Mouse (Mus musculus) midbrain, embryonic 13.5 days (tissue): ENCODE results near the gene Enox1. TPM values are rescaled to one million over a fixed set of nuclear protein-coding genes. Genes with fewer than 3 reads are reported as not detected.
A peak's percentile ranks its signal among the peaks of the same experiment; 100 is the strongest.

ENCODE experiments used
- ATAC-seq: fragments of 200-750 bp; cut with Nextera tagmentation; 2 replicates; pipeline ENCODE4 v1.8.0; 2017; ENCODE audit warnings: mild to moderate bottlenecking, moderate TSS enrichment, moderate library complexity
- H3K27ac ChIP-seq: fragments of 300-500 bp; sonication (generic); 2 replicates; pipeline ENCODE4 v1.5.1; 2015; ENCODE audit warnings: inconsistent platforms, mild to moderate bottlenecking, moderate library complexity
- H3K27me3 ChIP-seq: fragments of 300-500 bp; sonication (generic); 2 replicates; pipeline ENCODE4 v1.6.1; 2015; ENCODE audit warnings: mild to moderate bottlenecking, inconsistent platforms
- H3K36me3 ChIP-seq: fragments of 300-500 bp; sonication (generic); 2 replicates; pipeline ENCODE4 v1.6.1; 2015; ENCODE audit warnings: mild to moderate bottlenecking, inconsistent platforms
- H3K4me1 ChIP-seq: fragments of 300-500 bp; sonication (generic); replicated peaks from 2 replicates; pipeline ENCODE4 v1.6.1; 2015; ENCODE audit warnings: inconsistent platforms
- H3K4me2 ChIP-seq: fragments of 300-500 bp; sonication (generic); replicated peaks from 2 replicates; pipeline ENCODE4 v1.6.1; 2015; ENCODE audit warnings: moderate library complexity, mild to moderate bottlenecking, inconsistent platforms
- H3K4me3 ChIP-seq: fragments of 300-500 bp; sonication (generic); replicated peaks from 2 replicates; pipeline ENCODE4 v1.5.1; 2015; ENCODE audit warnings: mild to moderate bottlenecking, inconsistent platforms
- H3K9ac ChIP-seq: fragments of 300-500 bp; sonication (generic); replicated peaks from 2 replicates; pipeline ENCODE4 v1.6.1; 2015; ENCODE audit warnings: mild to moderate bottlenecking, inconsistent platforms
- H3K9me3 ChIP-seq: fragments of 300-500 bp; sonication (generic); 2 replicates; pipeline ENCODE4 v1.6.1; 2016; ENCODE audit warnings: mild to moderate bottlenecking, inconsistent platforms
- WGBS: fragments of 180-500 bp; shearing (Covaris S2); methylation state at CpG from one replicate; pipeline ENCODE4 v1.1.7; 2015; 5-methylcytosine and 5-hydroxymethylcytosine counted together
- polyA plus RNA-seq: library from polyadenylated mRNA; unstranded; fragments of >200 nt; fragmentation: Nextera tagmentation; extraction: Ambion mirVana; gene quantifications from 2 replicates; pipeline ENCODE4 v1.2.1, GENCODE M21; 2015

Enox1 gene
- polyA plus RNA-seq, 1 experiment from 2014 or later, result 44.0 TPM

DNA sequence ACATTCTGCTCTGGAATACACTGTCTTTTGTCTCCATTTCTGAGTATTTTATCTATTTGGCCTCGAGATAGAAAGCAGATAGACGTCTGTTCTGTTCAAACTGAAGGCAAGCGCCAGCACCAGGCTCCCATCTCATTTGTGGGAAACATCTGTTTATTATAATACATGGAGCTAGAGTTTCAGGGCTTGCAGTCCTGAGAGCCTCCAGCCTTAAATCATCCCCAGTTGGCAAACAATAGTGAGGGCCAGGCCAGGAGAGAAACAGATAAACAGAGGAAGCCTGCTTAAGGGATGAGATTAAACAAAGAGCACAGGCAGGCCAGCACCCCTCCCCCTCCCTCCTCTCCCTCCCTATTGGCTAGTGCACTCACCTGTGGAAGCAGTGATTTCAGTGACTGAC lies 417.9 kb downstream of the Enox1 start:
- ATAC-seq, result peak; percentile 24; the same call in 1 of the 2 replicates
- no peak overlapping the region for H3K4me3 ChIP-seq
- 22% methylated on average over 3 of the region's 3 CpGs for WGBS
- no peak overlapping the region for H3K4me2 ChIP-seq
- H3K4me1 ChIP-seq, result peaks cover 24% of the 10 kb centered on the region
- no peaks in the 10 kb centered on the region for H3K27me3 ChIP-seq
- peak overlapping the region; percentile 74 for H3K27ac ChIP-seq
- no peak overlapping the region for H3K9ac ChIP-seq
- no peaks in the 10 kb centered on the region for H3K9me3 ChIP-seq
- no peaks in the 10 kb centered on the region for H3K36me3 ChIP-seq

DNA sequence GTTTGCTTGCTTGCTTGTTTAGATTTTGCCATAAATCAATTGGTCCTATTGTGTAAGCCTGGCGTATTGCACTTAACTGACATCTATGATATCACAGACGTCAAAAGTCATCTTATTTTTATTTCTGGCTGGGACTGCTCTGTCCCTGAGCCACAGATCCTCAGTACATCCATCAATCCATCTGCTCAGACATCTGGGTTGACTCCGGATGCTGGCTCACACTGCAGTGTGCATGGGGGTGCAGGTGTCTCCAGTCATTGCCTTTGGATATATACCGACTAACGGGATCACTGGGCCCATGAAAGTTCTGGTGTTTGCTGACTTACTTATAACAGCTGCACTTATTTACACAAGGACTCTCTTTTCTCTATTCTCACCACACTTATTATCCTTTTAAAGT lies 419.8 kb downstream of the Enox1 start:
- Histone ChIP-seq H3K9me3 (no peaks in the 10 kb centered on the region), H3K27ac (no peak overlapping the region), H3K36me3 (no peaks in the 10 kb centered on the region), H3K4me2 (no peak overlapping the region), H3K4me3 (no peak overlapping the region), H3K27me3 (no peaks in the 10 kb centered on the region), H3K4me1 (peaks cover 35% of the 10 kb centered on the region), H3K9ac (no peak overlapping the region)
- no peak for ATAC-seq
- 81% methylated on average over 5 of the region's 5 CpGs for WGBS

DNA sequence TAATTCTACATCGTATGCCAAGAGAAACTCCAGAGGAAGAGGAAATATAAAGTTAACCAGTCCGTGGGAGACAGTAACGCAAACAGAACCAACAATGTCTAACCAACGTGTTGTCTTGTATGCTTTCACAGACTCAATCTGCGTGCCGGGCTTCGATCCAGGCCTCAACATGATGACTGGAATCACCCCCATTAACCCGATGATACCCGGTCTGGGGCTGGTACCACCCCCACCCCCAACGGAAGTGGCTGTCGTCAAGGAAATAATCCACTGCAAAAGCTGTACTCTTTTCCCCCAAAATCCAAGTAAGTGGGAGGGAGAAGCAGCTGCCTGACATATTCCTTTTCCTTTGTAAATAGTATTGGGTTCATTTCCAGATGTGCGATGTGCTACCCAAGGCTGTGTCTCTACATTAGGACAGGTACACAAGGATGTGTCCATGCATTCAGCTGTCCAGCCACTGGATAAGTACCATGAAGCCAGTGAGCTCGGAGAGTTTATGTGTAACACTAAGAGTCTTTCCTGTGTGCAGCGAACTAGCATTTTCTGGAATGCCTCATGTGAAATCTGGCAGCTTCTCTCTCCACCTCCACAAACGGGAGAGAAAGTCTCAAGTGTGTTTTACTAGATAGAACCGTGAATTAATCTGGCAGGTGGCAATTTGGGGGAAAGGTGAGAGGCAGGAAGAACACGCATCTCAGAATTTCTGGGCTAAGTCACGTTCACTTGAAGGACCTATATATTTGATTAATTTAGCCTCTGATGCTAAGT lies 421.1 kb downstream of the Enox1 start:
- Histone ChIP-seq H3K4me3 (no peak overlapping the region), H3K4me1 (peaks cover 44% of the 10 kb centered on the region), H3K4me2 (no peak overlapping the region), H3K9ac (no peak overlapping the region), H3K36me3 (no peaks in the 10 kb centered on the region), H3K27me3 (no peaks in the 10 kb centered on the region), H3K27ac (no peak overlapping the region), H3K9me3 (no peaks in the 10 kb centered on the region)
- 85% methylated on average over 18 of the region's 18 CpGs for WGBS
- no peak for ATAC-seq

DNA sequence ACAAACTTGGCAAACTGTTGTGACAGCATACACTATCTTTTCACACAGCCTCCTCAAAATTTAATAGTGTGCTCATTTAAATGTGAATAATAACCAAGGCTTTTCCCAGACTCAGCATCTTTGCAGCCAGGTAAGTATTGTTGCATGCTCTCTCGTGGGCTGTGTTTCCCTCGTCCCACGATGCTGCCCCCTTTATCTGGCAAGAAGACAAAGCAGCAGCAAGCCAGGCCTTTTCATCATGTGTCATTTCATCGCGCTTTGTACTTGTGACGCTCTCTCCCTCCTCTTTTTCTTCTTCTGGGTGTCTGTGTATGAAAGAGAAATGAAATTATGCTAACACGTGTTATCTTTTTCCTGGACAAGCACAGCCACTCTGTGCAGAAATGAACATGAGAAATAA lies 421.8 kb downstream of the Enox1 start:
- Histone ChIP-seq H3K4me3 (no peak overlapping the region), H3K9ac (no peak overlapping the region), H3K36me3 (no peaks in the 10 kb centered on the region), H3K4me2 (no peak overlapping the region), H3K27ac (0 out of 2 replicates have a peak overlapping the region, but pooled peaks have one; percentile 65), H3K9me3 (no peaks in the 10 kb centered on the region), H3K27me3 (no peaks in the 10 kb centered on the region), H3K4me1 (peaks cover 44% of the 10 kb centered on the region)
- no peak for ATAC-seq
- whole genome bisulfite sequencing, result 35% methylated on average over 7 of the region's 7 CpGs

DNA sequence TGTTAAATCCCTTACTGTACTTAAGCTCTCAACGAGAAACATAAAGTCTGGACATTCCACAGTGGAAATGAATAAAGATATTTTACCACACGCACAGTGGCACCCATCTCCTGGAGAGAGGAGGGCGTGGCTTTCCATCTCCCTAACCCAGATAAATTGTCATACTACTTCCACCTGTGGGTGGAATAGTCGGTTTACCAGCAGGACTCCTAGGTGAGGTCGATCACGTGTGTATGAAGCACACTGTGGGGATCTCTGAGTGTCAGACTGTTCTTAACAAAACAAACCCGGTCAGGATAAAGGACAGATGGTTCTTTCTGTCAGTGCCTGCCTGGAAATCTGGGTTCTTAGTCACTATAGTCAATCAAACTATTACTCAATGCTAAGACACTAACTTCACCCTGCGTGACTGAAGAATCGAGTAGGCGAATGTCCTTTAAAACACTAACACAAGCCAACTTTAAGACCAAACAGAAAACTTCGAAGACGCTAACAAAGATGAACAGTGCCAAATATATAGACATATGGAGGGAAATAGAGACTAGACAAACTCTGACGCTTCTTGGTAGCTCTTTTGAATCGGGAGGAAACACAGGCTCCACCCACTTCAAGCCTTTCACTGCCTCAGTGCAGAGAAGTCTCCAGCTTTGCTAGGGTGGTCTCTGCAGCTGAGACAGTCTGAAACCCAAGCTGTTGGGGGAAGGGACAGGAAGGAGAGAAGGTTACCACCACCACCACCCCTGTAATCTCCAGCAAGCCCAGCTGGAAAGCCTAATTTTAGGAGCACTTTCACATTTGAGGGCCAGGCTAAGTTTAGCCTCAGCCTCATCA lies 423.8 kb downstream of the Enox1 start:
- Histone ChIP-seq H3K9ac (no peak overlapping the region), H3K9me3 (no peaks in the 10 kb centered on the region), H3K4me2 (no peak overlapping the region), H3K36me3 (no peaks in the 10 kb centered on the region), H3K27ac (no peak overlapping the region), H3K4me3 (no peak overlapping the region), H3K4me1 (peaks cover 35% of the 10 kb centered on the region), H3K27me3 (no peaks in the 10 kb centered on the region)
- no peak for ATAC-seq
- 70% methylated on average over 14 of the region's 14 CpGs for WGBS

DNA sequence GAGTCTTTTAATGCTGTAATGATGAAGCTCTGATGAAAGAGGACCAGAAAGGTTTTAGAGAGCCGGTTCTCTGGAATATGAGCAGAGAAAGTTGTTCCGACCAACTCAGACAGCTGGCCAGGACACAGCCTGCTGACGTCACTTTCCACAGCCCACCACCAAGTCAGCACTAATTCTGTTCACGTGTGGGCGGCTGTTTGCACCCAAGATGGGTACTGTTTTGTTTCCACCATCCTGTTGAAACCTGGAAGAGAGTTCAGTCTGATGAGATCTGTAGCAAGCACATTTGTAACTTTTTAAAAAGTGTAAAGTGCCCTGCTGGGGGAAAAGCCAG lies 424.3 kb downstream of the Enox1 start:
- H3K4me2 ChIP-seq, result no peak overlapping the region
- H3K36me3 ChIP-seq, result no peaks in the 10 kb centered on the region
- H3K27ac ChIP-seq, result no peak overlapping the region
- no peaks in the 10 kb centered on the region for H3K9me3 ChIP-seq
- no peaks in the 10 kb centered on the region for H3K27me3 ChIP-seq
- 57% methylated on average over 5 of the region's 5 CpGs for WGBS
- H3K4me1 ChIP-seq, result peaks cover 39% of the 10 kb centered on the region
- no peak overlapping the region for H3K9ac ChIP-seq
- H3K4me3 ChIP-seq, result no peak overlapping the region
- ATAC-seq, result no peak

DNA sequence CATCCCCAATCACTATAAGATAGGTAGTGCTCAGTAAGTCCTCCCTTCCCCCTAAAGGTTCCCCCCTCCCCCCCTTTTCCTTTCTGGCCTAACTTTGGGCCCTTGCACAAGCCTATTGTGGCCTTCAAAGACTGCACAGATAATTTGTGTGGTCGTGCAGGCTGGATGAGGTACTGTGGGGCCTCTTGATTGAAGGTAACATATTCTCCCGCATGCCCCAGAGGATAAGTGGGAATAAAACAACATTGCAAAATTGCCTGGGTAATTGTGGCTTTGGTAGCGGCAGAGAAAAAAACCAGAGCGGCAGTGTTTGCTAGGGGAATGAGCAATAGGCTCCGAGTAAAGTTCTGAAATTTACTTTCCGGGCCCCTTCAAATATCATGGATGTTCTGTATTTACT lies 425.1 kb downstream of the Enox1 start:
- Histone ChIP-seq H3K9me3 (no peaks in the 10 kb centered on the region), H3K4me2 (no peak overlapping the region), H3K4me3 (no peak overlapping the region), H3K27me3 (no peaks in the 10 kb centered on the region), H3K4me1 (peaks cover 41% of the 10 kb centered on the region), H3K36me3 (no peaks in the 10 kb centered on the region), H3K9ac (no peak overlapping the region), H3K27ac (no peak overlapping the region)
- 58% methylated on average over 6 of the region's 6 CpGs for WGBS
- no peak for ATAC-seq

DNA sequence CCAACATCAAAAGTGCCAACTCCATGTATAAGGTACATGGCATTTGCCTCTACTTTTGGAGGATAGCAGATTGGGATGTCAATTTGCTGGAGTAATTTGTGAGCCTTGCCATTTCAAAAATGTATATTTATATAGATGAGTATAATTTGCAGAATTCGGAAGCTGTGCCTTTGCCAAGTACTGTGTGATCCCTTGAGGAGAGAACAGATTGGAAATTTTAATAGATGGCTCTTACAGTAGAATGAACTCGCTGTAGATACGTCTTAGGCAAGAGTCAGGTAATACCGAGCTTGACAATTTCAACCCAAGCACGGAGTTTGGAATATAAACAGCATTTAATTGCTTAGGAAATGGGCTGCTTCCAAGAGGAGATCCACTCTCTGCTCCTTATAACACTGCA lies 427.9 kb downstream of the Enox1 start:
- WGBS, result 82% methylated on average over 5 of the region's 5 CpGs
- no peaks in the 10 kb centered on the region for H3K36me3 ChIP-seq
- H3K27ac ChIP-seq, result no peak overlapping the region
- no peak for ATAC-seq
- H3K27me3 ChIP-seq, result no peaks in the 10 kb centered on the region
- no peak overlapping the region for H3K4me2 ChIP-seq
- no peak overlapping the region for H3K4me3 ChIP-seq
- no peak overlapping the region for H3K9ac ChIP-seq
- peaks cover 26% of the 10 kb centered on the region for H3K4me1 ChIP-seq
- no peaks in the 10 kb centered on the region for H3K9me3 ChIP-seq

DNA sequence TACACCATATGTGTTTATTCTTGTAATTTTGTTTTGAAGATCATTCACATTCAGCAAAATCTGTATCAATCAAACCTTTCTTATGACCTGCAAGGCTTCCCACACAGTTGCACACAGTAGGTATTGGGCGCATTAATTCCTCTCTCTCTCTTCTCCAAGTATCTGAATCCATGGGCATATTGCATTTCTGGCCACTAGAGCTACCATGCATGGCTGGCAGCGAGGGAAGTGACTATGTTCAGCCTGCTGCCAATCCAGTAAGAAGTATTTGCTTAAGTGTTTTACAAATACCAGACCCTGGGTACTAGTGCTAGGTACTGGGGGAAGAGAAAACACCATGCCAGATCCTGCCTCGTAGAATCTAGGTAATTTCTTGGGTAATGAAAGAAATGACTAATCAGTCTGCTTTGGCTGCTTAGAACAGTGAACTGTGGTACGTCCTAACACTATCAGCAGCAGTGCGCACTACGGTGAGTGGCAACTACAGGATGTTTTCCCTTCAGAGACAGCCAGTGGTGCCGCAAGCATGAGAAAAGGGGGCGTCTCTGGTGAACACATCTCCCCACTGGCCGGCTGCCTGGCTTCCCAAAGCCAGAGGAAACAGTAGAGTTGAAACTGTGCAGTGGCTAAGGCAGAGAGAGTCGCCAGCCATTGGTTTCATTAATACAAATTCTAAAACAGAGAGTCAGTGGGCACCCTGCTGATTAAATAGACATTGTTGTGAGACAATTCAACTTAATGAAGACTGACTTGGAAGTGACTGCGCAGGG lies 428.7 kb downstream of the Enox1 start:
- ATAC-seq, result no peak
- Histone ChIP-seq H3K4me2 (no peak overlapping the region), H3K9me3 (no peaks in the 10 kb centered on the region), H3K9ac (no peak overlapping the region), H3K4me1 (peaks cover 24% of the 10 kb centered on the region), H3K27ac (no peak overlapping the region), H3K4me3 (no peak overlapping the region), H3K36me3 (no peaks in the 10 kb centered on the region), H3K27me3 (no peaks in the 10 kb centered on the region)
- 75% methylated on average over 11 of the region's 11 CpGs for WGBS

DNA sequence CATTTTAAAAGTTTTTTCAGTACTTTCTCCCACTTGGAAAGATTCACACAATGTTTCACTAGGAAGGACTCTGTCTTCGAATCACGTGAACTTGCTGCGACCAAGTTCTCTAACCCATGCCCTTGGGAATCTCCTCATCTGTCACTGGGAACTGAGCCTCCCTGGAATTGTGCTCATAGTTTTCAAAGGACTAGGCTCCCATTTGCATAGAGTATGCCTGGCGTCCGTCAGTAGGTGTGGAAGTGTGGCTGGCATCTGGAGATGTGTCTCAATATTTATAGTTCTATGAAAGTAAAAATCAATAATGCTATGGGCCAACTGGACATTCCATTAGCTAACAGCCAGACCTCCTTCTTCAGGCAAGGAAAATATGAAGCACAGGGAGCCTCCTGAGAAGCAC lies 429.5 kb downstream of the Enox1 start:
- Histone ChIP-seq H3K27ac (no peak overlapping the region), H3K4me3 (no peak overlapping the region), H3K9ac (no peak overlapping the region), H3K27me3 (no peaks in the 10 kb centered on the region), H3K9me3 (no peaks in the 10 kb centered on the region), H3K36me3 (no peaks in the 10 kb centered on the region), H3K4me2 (no peak overlapping the region), H3K4me1 (peaks cover 18% of the 10 kb centered on the region)
- WGBS, result 75% methylated on average over 5 of the region's 5 CpGs
- ATAC-seq, result no peak

DNA sequence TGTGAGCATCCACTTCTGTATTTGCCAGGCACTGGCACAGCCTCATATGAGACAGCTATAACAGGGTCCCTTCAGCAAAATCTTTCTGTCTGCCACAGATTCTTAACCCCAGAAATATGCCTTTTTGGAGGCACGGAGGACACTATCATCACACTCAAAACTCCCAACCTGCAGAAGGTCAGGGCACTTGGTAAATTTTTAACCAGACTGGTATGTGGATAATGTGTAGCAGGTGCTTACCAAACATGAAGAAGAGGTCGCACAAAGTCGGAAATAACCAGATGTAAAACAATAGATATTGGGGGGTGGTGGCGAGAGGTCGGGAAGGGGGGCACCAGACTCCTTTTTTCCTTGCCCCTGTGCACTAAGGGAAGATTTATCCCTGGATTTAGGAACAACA lies 430.6 kb downstream of the Enox1 start:
- H3K9me3 ChIP-seq, result no peaks in the 10 kb centered on the region
- no peak overlapping the region for H3K9ac ChIP-seq
- no peak overlapping the region for H3K27ac ChIP-seq
- WGBS, result 77% methylated on average over 5 of the region's 5 CpGs
- H3K4me2 ChIP-seq, result no peak overlapping the region
- no peaks in the 10 kb centered on the region for H3K36me3 ChIP-seq
- no peaks in the 10 kb centered on the region for H3K27me3 ChIP-seq
- no peak for ATAC-seq
- H3K4me3 ChIP-seq, result no peak overlapping the region
- 0 out of 2 replicates have a peak, but pooled peaks cover 9% of the 10 kb centered on the region for H3K4me1 ChIP-seq
